Mouse (Mus musculus) cortical plate, adult 2 months (tissue): ENCODE measurements around the gene Rab35. TPM values are rescaled to one million over a fixed set of nuclear protein-coding genes. Genes with fewer than 3 reads are reported as not detected.

Experiments used
- H3K27ac ChIP-seq: fragments of 200-500 bp; 2 replicates; pipeline ENCODE4 v1.5.1; 2012; ENCODE audit warnings: low read length, control low read depth, inconsistent platforms; ENCODE audit not compliant: insufficient read depth
- H3K4me1 ChIP-seq: fragments of 200-500 bp; 2 replicates; pipeline ENCODE4 v1.6.1; 2011; ENCODE audit warnings: low read length; ENCODE audit not compliant: control insufficient read depth, insufficient read depth
- H3K4me3 ChIP-seq: fragments of 200-500 bp; 2 replicates; pipeline ENCODE4 v1.5.1; 2011; ENCODE audit warnings: mild to moderate bottlenecking, low read length, control low read depth; ENCODE audit not compliant: insufficient read depth
- CTCF ChIP-seq: fragments of 200-500 bp; IDR thresholded peaks from 2 replicates; pipeline ENCODE4 v1.5.1; 2011; ENCODE audit warnings: mild to moderate bottlenecking, control low read depth, low read length; ENCODE audit not compliant: insufficient read depth; ENCODE audit errors: extremely low read depth
- POLR2A ChIP-seq: fragments of 200-500 bp; IDR thresholded peaks from 2 replicates; pipeline ENCODE4 v1.6.1; 2011; ENCODE audit warnings: mild to moderate bottlenecking, low read length, control low read depth; ENCODE audit not compliant: insufficient read depth; ENCODE audit errors: extremely low read depth
- polyA plus RNA-seq: library from polyadenylated mRNA; depleted of rRNA; stranded (reverse); fragments of >200 nt; gene quantifications from 2 replicates; pipeline ENCODE4 v1.2.3, GENCODE M21; 2012; rRNA removed

The Rab35 gene
- polyA plus RNA-seq, 1 experiment, result 90.8 TPM

DNA sequence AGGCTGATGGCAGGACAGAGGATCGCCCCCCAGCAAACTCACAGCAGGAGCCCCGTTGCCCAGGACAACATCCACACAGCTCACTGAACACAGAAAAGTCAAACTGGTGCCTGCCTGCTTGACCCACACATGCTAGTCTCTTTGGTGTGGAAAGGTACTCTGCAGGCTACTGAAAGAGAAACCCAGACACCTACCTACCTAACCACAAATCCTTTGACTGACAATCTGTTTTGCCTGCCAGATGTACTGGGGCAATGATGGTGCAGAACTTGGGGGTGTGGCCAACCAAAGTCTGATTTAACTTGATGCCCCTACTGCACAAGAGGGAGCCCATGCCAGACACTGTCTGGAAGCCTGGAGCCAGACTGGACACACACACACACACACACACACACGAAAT is 61.6 kb downstream of the Rab35 start:
- H3K27ac ChIP-seq, result no peak overlapping the region
- no peak overlapping the region for H3K4me3 ChIP-seq
- H3K4me1 ChIP-seq, result peaks cover 4% of the 10 kb centered on the region; the same call in 1 of the 2 replicates
- TF ChIP-seq CTCF (no peak), POLR2A (no peak)

DNA sequence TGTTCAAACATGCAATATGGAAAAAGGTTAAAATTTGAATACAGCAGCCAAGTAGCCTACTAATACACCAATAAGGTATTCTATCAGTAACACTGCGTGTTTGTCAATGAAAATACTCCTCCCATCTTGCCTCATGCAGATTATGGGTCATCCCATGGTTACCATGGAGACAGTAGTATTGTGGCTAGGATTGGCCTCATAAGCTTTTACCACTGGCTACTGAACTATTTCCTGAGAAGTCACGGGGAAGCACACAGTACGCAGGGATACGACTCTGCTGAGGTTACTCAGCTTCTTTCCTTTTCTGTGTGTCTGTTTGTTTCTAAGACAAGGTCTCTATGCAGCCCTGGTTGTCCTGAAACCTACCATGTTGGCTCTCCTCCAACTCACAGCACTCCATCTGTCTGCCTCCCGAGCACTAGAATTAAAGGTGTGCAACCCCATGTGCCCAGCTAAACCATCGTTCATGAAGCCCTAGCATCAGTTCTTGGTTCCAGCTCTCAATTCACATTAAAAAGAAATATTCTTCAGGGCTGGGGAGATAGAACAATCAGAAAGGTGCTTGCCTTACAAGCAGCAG is 63.6 kb downstream of the Rab35 start:
- TF ChIP-seq POLR2A (no peak), CTCF (no peak)
- H3K27ac ChIP-seq, result no peak overlapping the region
- peaks cover 4% of the 10 kb centered on the region; the same call in 1 of the 2 replicates for H3K4me1 ChIP-seq
- H3K4me3 ChIP-seq, result no peak overlapping the region

DNA sequence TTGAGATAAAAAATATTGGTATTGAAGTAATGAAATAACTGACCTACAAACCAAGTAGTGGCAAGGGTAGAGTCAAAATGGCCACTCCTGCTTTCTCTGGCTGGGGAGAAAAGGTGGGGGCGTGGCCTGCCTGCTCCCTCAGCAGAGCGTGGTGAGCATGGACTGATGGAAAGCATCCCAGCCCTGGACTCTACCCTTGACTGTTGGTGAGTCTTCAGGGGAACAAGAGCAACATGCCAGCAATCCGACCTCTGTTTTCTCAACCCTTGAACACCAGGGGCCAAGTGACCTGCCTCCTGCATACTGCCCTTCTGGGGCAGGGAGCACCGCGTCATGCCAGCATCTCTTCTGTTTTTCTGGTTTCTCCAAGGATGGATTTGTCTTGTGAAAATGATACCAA is 65.1 kb downstream of the Rab35 start:
- TF ChIP-seq POLR2A, result no peak
- TF ChIP-seq CTCF, result no peak
- peaks cover 4% of the 10 kb centered on the region; the same call in 1 of the 2 replicates for H3K4me1 ChIP-seq
- no peak overlapping the region for H3K4me3 ChIP-seq
- H3K27ac ChIP-seq, result no peak overlapping the region

Other genes with a start within 250 kb of the Rab35 start
- 43.8 and 44.3 TPM in 2 replicates for gene Msi1, start 202.3 kb upstream of the Rab35 start, polyA plus RNA-seq
- not detected in 2 replicates for gene Pla2g1b, start 165.6 kb upstream of the Rab35 start, polyA plus RNA-seq
- 89.5 and 107 TPM in 2 replicates for gene Sirt4, start 147.2 kb upstream of the Rab35 start, polyA plus RNA-seq
- gene Pxn, start 125.2 kb upstream of the Rab35 start, polyA plus RNA-seq, result 41.6 and 45.3 TPM in 2 replicates
- 493 and 494 TPM in 2 replicates for gene Rplp0, start 72.4 kb upstream of the Rab35 start, polyA plus RNA-seq
- gene Gcn1l1, start 66.7 kb upstream of the Rab35 start, polyA plus RNA-seq, result 36.0 and 38.2 TPM in 2 replicates
- 175 and 189 TPM in 2 replicates for gene Bicdl1, start 99.7 kb downstream of the Rab35 start, polyA plus RNA-seq
- gene Cit, start 213.4 kb downstream of the Rab35 start, polyA plus RNA-seq, result 71.9 and 75.4 TPM in 2 replicates